Mouse (Mus musculus): ENCODE results near the gene Upb1. TPM values are rescaled to one million over a fixed set of nuclear protein-coding genes. Genes with fewer than 3 reads are reported as not detected.

Gene Upb1
- polyA plus RNA-seq, 1 experiment, result 0.06 TPM

DNA sequence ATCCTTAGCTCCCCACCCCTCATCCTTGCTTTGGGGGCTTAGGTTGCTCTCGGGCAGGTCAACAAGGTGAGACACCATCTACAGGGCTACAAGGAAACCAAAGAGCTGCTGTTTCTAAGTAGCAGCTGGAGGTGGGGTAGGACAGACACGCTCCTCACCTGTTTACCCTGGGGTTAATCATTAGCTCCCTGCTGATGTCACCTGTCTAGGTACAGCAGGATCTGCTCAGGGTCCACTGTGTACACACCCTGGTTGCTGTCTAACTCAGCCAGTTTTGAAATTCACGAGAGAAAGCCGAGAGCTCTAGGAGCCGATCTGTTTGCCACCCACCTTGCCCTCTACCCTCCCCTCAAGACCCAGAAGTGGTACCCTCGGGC is 28.1 kb downstream of the Upb1 start:
- no peaks in the 10 kb centered on the region for H3K79me2 ChIP-seq (ENCODE audit: control insufficient read depth, insufficient read depth)
- no peaks in the 10 kb centered on the region for H3K27me3 ChIP-seq (ENCODE audit: control insufficient read depth, insufficient read depth, insufficient read length)
- no peak overlapping the region for H3K4me3 ChIP-seq (ENCODE audit: insufficient read depth, poor library complexity, severe bottlenecking)
- no peaks in the 10 kb centered on the region for H3K36me3 ChIP-seq (ENCODE audit: control insufficient read depth, insufficient read depth)
- no peaks in the 10 kb centered on the region for H3K79me3 ChIP-seq (ENCODE audit: low read depth)
- TF ChIP-seq FOSL1 (IDR thresholded peaks at IDR 0.05; ENCODE audit: insufficient read depth, low read length, poor library complexity, severe bottlenecking) (no peak), MYOD1 (IDR thresholded peaks at IDR 0.05; ENCODE audit: control insufficient read depth, insufficient read length, low read depth) (no peak), MAX (IDR thresholded peaks at IDR 0.05) (no peak), USF1 (IDR thresholded peaks at IDR 0.05; ENCODE audit: low read depth) (no peak), MYOG (IDR thresholded peaks at IDR 0.05; ENCODE audit: control insufficient read depth, extremely low read depth, insufficient read length) (no peak), CEBPB (IDR thresholded peaks at IDR 0.05; ENCODE audit: low read depth) (no peak), CTCF (IDR thresholded peaks at IDR 0.05; ENCODE audit: control insufficient read depth, insufficient read depth, insufficient read length) (no peak)
- H3ac ChIP-seq (ENCODE audit: control insufficient read depth, insufficient read length, low read depth), result no peak overlapping the region

DNA sequence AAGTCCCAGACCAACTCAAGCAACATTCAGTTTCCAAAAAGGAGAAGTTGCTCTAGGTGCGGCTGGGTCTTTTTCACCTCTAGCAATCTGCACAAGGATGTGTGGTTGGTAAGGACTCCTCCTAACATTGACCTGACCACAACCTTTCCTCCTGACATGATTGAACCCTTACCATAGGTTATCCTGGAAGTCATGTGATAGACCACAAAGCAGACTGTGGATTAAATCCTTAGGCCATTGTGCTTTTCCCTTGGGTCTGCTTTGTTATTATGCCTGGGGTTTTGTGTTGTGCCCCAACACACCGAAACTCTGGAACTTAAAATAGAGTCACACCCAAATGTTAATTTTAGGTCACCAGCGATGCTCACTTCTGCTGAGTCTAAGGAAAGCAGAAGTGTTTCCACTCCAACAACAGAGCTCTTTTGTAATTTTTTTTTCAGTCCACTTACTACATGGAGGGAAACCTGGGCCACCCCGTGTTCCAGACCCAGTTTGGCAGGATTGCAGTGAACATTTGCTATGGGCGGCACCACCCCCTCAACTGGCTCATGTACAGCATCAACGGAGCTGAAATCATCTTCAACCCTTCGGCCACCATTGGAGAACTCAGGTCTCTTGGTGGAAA is 28.7 kb downstream of the Upb1 start:
- H3K27me3 ChIP-seq (ENCODE audit: control insufficient read depth, insufficient read depth, insufficient read length), result no peaks in the 10 kb centered on the region
- no peaks in the 10 kb centered on the region for H3K36me3 ChIP-seq (ENCODE audit: control insufficient read depth, insufficient read depth)
- TF ChIP-seq CEBPB (IDR thresholded peaks at IDR 0.05; ENCODE audit: low read depth) (no peak), CTCF (IDR thresholded peaks at IDR 0.05; ENCODE audit: control insufficient read depth, insufficient read depth, insufficient read length) (no peak), MYOG (IDR thresholded peaks at IDR 0.05; ENCODE audit: control insufficient read depth, extremely low read depth, insufficient read length) (no peak), MYOD1 (IDR thresholded peaks at IDR 0.05; ENCODE audit: control insufficient read depth, insufficient read length, low read depth) (no peak), FOSL1 (IDR thresholded peaks at IDR 0.05; ENCODE audit: insufficient read depth, low read length, poor library complexity, severe bottlenecking) (no peak), USF1 (IDR thresholded peaks at IDR 0.05; ENCODE audit: low read depth) (no peak), MAX (IDR thresholded peaks at IDR 0.05) (no peak)
- H3K4me3 ChIP-seq (ENCODE audit: insufficient read depth, poor library complexity, severe bottlenecking), result no peak overlapping the region
- no peaks in the 10 kb centered on the region for H3K79me2 ChIP-seq (ENCODE audit: control insufficient read depth, insufficient read depth)
- H3ac ChIP-seq (ENCODE audit: control insufficient read depth, insufficient read length, low read depth), result no peak overlapping the region
- no peaks in the 10 kb centered on the region for H3K79me3 ChIP-seq (ENCODE audit: low read depth)

- H3K27me3 ChIP-seq (ENCODE audit: control insufficient read depth, insufficient read depth, insufficient read length), result no peaks in the 10 kb centered on the region
- no peak for TF ChIP-seq CEBPB (IDR thresholded peaks at IDR 0.05; ENCODE audit: low read depth)
- no peak for TF ChIP-seq MAX (IDR thresholded peaks at IDR 0.05)
- no peak for TF ChIP-seq MYOG (IDR thresholded peaks at IDR 0.05; ENCODE audit: control insufficient read depth, extremely low read depth, insufficient read length)
- no peak for TF ChIP-seq USF1 (IDR thresholded peaks at IDR 0.05; ENCODE audit: low read depth)
- no peak for TF ChIP-seq CTCF (IDR thresholded peaks at IDR 0.05; ENCODE audit: control insufficient read depth, insufficient read depth, insufficient read length)
- TF ChIP-seq MYOD1 (IDR thresholded peaks at IDR 0.05; ENCODE audit: control insufficient read depth, insufficient read length, low read depth), result no peak
- no peak overlapping the region for H3ac ChIP-seq (ENCODE audit: control insufficient read depth, insufficient read length, low read depth)
These were observed 29.2 kb downstream of the Upb1 start for GRCm38 (mm10) chr10:75430147-75430537.

DNA sequence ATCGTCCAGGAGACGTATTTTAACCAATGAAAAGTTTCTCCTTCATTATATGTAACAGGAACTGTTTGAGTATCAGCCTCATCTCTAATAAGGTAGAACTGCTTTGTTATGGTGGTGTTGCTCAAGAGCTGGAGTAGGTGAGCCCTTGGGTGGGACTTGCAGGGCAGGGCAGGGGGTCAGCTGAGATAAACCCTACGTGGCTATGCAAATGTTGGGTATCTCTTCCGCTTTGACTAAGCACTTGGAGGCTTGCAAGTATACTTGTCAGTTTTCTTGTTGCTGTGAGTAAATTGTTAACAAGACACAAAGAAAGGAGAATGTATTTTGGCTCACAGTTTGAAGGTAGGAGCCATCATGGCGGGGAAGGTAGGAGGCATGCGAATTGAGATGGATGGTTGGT is 29.7 kb downstream of the Upb1 start:
- H3K4me3 ChIP-seq (ENCODE audit: insufficient read depth, poor library complexity, severe bottlenecking), result no peak overlapping the region
- TF ChIP-seq CEBPB (IDR thresholded peaks at IDR 0.05; ENCODE audit: low read depth) (no peak), MYOG (IDR thresholded peaks at IDR 0.05; ENCODE audit: control insufficient read depth, extremely low read depth, insufficient read length) (no peak), USF1 (IDR thresholded peaks at IDR 0.05; ENCODE audit: low read depth) (no peak), FOSL1 (IDR thresholded peaks at IDR 0.05; ENCODE audit: insufficient read depth, low read length, poor library complexity, severe bottlenecking) (no peak), MAX (IDR thresholded peaks at IDR 0.05) (no peak), CTCF (IDR thresholded peaks at IDR 0.05; ENCODE audit: control insufficient read depth, insufficient read depth, insufficient read length) (no peak), MYOD1 (IDR thresholded peaks at IDR 0.05; ENCODE audit: control insufficient read depth, insufficient read length, low read depth) (no peak)
- no peaks in the 10 kb centered on the region for H3K79me3 ChIP-seq (ENCODE audit: low read depth)
- no peaks in the 10 kb centered on the region for H3K79me2 ChIP-seq (ENCODE audit: control insufficient read depth, insufficient read depth)
- no peaks in the 10 kb centered on the region for H3K27me3 ChIP-seq (ENCODE audit: control insufficient read depth, insufficient read depth, insufficient read length)
- no peak overlapping the region for H3ac ChIP-seq (ENCODE audit: control insufficient read depth, insufficient read length, low read depth)
- H3K36me3 ChIP-seq (ENCODE audit: control insufficient read depth, insufficient read depth), result no peaks in the 10 kb centered on the region

More at GRCm38 (mm10) chr10:75430147-75430537, 29.2 kb downstream of the Upb1 start:
- Histone ChIP-seq H3K79me3 (ENCODE audit: low read depth) (no peaks in the 10 kb centered on the region), H3K4me3 (ENCODE audit: insufficient read depth, poor library complexity, severe bottlenecking) (no peak overlapping the region), H3K36me3 (ENCODE audit: control insufficient read depth, insufficient read depth) (no peaks in the 10 kb centered on the region), H3K79me2 (ENCODE audit: control insufficient read depth, insufficient read depth) (no peaks in the 10 kb centered on the region)

DNA sequence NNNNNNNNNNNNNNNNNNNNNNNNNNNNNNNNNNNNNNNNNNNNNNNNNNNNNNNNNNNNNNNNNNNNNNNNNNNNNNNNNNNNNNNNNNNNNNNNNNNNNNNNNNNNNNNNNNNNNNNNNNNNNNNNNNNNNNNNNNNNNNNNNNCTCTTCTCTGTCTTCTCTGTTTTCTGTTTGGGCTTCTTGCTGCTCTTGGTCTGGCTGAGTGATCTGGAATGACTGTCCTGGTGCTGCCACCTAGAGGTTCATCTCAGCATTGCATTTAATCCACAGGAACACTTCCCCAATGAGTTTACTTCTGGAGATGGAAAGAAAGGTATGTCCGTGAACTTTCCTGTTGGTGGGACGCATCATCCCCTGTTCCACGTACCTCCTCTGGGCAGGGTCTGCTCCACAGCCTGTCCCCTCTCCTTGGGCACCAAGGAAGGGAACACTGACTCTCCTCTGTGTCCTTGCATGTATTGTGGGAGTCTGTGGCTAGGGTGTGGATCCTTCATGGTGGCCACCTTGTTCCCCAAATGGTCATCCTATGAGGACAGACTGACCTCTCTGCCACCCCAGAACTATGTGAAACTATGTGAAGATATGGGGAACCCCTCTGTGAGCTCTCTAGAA is 35.8 kb downstream of the Upb1 start:
- Histone ChIP-seq H3ac (ENCODE audit: control insufficient read depth, insufficient read length, low read depth) (no peak overlapping the region), H3K27me3 (ENCODE audit: control insufficient read depth, insufficient read depth, insufficient read length) (no peaks in the 10 kb centered on the region), H3K4me3 (ENCODE audit: insufficient read depth, poor library complexity, severe bottlenecking) (no peak overlapping the region), H3K79me2 (ENCODE audit: control insufficient read depth, insufficient read depth) (no peaks in the 10 kb centered on the region), H3K79me3 (ENCODE audit: low read depth) (no peaks in the 10 kb centered on the region), H3K36me3 (ENCODE audit: control insufficient read depth, insufficient read depth) (no peaks in the 10 kb centered on the region)
- TF ChIP-seq MAX (IDR thresholded peaks at IDR 0.05) (no peak), CTCF (IDR thresholded peaks at IDR 0.05; ENCODE audit: control insufficient read depth, insufficient read depth, insufficient read length) (peak; percentile 47), FOSL1 (IDR thresholded peaks at IDR 0.05; ENCODE audit: insufficient read depth, low read length, poor library complexity, severe bottlenecking) (no peak), MYOG (IDR thresholded peaks at IDR 0.05; ENCODE audit: control insufficient read depth, extremely low read depth, insufficient read length) (no peak)
